Mouse (Mus musculus) heart, embryonic 10.5 days (tissue): Measurements from ENCODE around the gene Hspb3. TPM values are rescaled to one million over a fixed set of nuclear protein-coding genes. Genes with fewer than 3 reads are reported as not detected.

Experiments
- DNase-seq: peaks from one replicate; pipeline ENCODE4 v3.0.0-alpha.2; 2017; ENCODE audit warnings: low spot score
- H3K27ac ChIP-seq: fragments of 300-500 bp; sonication (generic); 2 replicates; pipeline ENCODE4 v1.5.1; 2016; ENCODE audit warnings: mild to moderate bottlenecking
- H3K27me3 ChIP-seq: fragments of 300-500 bp; sonication (generic); 2 replicates; pipeline ENCODE4 v1.6.1; 2016; ENCODE audit warnings: mild to moderate bottlenecking; ENCODE audit not compliant: poor library complexity, insufficient read depth, severe bottlenecking
- H3K36me3 ChIP-seq: fragments of 300-500 bp; sonication (generic); 2 replicates; pipeline ENCODE4 v1.6.1; 2016; ENCODE audit warnings: mild to moderate bottlenecking, moderate library complexity
- H3K4me1 ChIP-seq: fragments of 300-500 bp; sonication (generic); 2 replicates; pipeline ENCODE4 v1.6.1; 2016; ENCODE audit warnings: mild to moderate bottlenecking
- H3K4me3 ChIP-seq: fragments of 300-500 bp; sonication (generic); 2 replicates; pipeline ENCODE4 v1.5.1; 2016; ENCODE audit warnings: mild to moderate bottlenecking, moderate library complexity
- H3K9me3 ChIP-seq: fragments of 300-500 bp; sonication (generic); 2 replicates; pipeline ENCODE4 v1.6.1; 2016; ENCODE audit warnings: mild to moderate bottlenecking, moderate library complexity
- WGBS: fragments of 180-500 bp; shearing (Covaris S2); methylation state at CpG from one replicate; pipeline ENCODE4 v1.1.7; 2016; 5-methylcytosine and 5-hydroxymethylcytosine counted together
- polyA plus RNA-seq: library from polyadenylated mRNA; unstranded; fragments of >200 nt; fragmentation: Nextera tagmentation; extraction: Ambion mirVana; gene quantifications from 2 replicates; pipeline ENCODE4 v1.2.1, GENCODE M21; 2016

The Hspb3 gene
- polyA plus RNA-seq, 1 experiment from 2014 or later, result 42.9 TPM

GRCm38 (mm10) chr13:113627601-113628000, 35.9 kb downstream of the Hspb3 start:
- H3K27me3 ChIP-seq, result no peaks in the 10 kb centered on the region
- no peaks in the 10 kb centered on the region for H3K4me1 ChIP-seq
- 81% methylated on average over 8 of the region's 8 CpGs for WGBS
- no peaks in the 10 kb centered on the region for H3K36me3 ChIP-seq
- no peak for DNase-seq
- no peak overlapping the region for H3K27ac ChIP-seq
- no peaks in the 10 kb centered on the region for H3K9me3 ChIP-seq
- no peak overlapping the region for H3K4me3 ChIP-seq

GRCm38 (mm10) chr13:113622865-113623255, 40.6 kb downstream of the Hspb3 start:
- Histone ChIP-seq H3K27ac (no peak overlapping the region), H3K4me3 (no peak overlapping the region), H3K36me3 (no peaks in the 10 kb centered on the region), H3K9me3 (no peaks in the 10 kb centered on the region), H3K4me1 (peaks cover 10% of the 10 kb centered on the region), H3K27me3 (no peaks in the 10 kb centered on the region)
- DNase-seq, result no peak
- 75% methylated on average over 8 of the region's 8 CpGs for WGBS

- 50% methylated on average over 11 of the region's 11 CpGs for WGBS
- H3K4me3 ChIP-seq, result no peak overlapping the region
- H3K27me3 ChIP-seq, result no peaks in the 10 kb centered on the region
- no peaks in the 10 kb centered on the region for H3K36me3 ChIP-seq
- DNase-seq, result no peak
- H3K4me1 ChIP-seq, result peaks cover 16% of the 10 kb centered on the region
- H3K9me3 ChIP-seq, result no peaks in the 10 kb centered on the region
- H3K27ac ChIP-seq, result no peak overlapping the region
Observed at GRCm38 (mm10) chr13:113622122-113622864, 41.2 kb downstream of the Hspb3 start.

GRCm38 (mm10) chr13:113619003-113619402, 44.5 kb downstream of the Hspb3 start:
- H3K9me3 ChIP-seq, result no peaks in the 10 kb centered on the region
- DNase-seq, result no peak
- no peaks in the 10 kb centered on the region for H3K27me3 ChIP-seq
- peak overlapping the region; percentile 52; the same call in 1 of the 2 replicates for H3K27ac ChIP-seq
- H3K4me1 ChIP-seq, result peaks cover 49% of the 10 kb centered on the region
- 51% methylated on average over 9 of the region's 9 CpGs for WGBS
- peaks cover 6% of the 10 kb centered on the region; the same call in 1 of the 2 replicates for H3K36me3 ChIP-seq
- no peak overlapping the region for H3K4me3 ChIP-seq

- peak; percentile 94 for DNase-seq
- under 1% methylated on average over 116 of the region's 119 CpGs for WGBS
- Histone ChIP-seq H3K27ac (peak within 1 kb of the TSS; percentile 97), H3K9me3 (no peaks in the 10 kb centered on the region), H3K36me3 (peaks cover 6% of the 10 kb centered on the region; the same call in 1 of the 2 replicates), H3K27me3 (no peaks in the 10 kb centered on the region), H3K4me1 (peaks cover 57% of the 10 kb centered on the region), H3K4me3 (peak within 1 kb of the TSS; percentile 84)
Observed at GRCm38 (mm10) chr13:113617891-113618823, 45.3 kb downstream of the Hspb3 start, which contains the start of gene Snx18. Gene Snx18, minus strand, starts transcription at chr13:113618564.

GRCm38 (mm10) chr13:113617338-113617890, 46.1 kb downstream of the Hspb3 start:
- H3K27ac ChIP-seq, result peak overlapping the region; percentile 97
- WGBS, result 10% methylated on average over 47 of the region's 49 CpGs
- peaks cover 65% of the 10 kb centered on the region for H3K4me1 ChIP-seq
- H3K36me3 ChIP-seq, result peaks cover 10% of the 10 kb centered on the region; the same call in 1 of the 2 replicates
- H3K9me3 ChIP-seq, result no peaks in the 10 kb centered on the region
- H3K27me3 ChIP-seq, result no peaks in the 10 kb centered on the region
- peak; percentile 79 for DNase-seq
- H3K4me3 ChIP-seq, result peak overlapping the region; percentile 84

- Histone ChIP-seq H3K27ac (peak overlapping the region; percentile 97), H3K27me3 (no peaks in the 10 kb centered on the region), H3K36me3 (peaks cover 11% of the 10 kb centered on the region; the same call in 1 of the 2 replicates), H3K9me3 (no peaks in the 10 kb centered on the region), H3K4me1 (peaks cover 71% of the 10 kb centered on the region), H3K4me3 (peak overlapping the region; percentile 84)
- WGBS, result 53% methylated on average over 24 of the region's 24 CpGs
- no peak for DNase-seq
Observed at GRCm38 (mm10) chr13:113616751-113617337, 46.6 kb downstream of the Hspb3 start.

GRCm38 (mm10) chr13:113615971-113616671, 47.4 kb downstream of the Hspb3 start:
- Histone ChIP-seq H3K4me1 (peaks cover 78% of the 10 kb centered on the region), H3K27me3 (no peaks in the 10 kb centered on the region), H3K9me3 (no peaks in the 10 kb centered on the region), H3K4me3 (peak overlapping the region; percentile 84), H3K27ac (peak overlapping the region; percentile 97), H3K36me3 (peaks cover 11% of the 10 kb centered on the region; the same call in 1 of the 2 replicates)
- 14% methylated on average over 8 of the region's 8 CpGs for WGBS
- no peak for DNase-seq

- Histone ChIP-seq H3K27me3 (no peaks in the 10 kb centered on the region), H3K4me1 (peaks cover 84% of the 10 kb centered on the region), H3K4me3 (peak overlapping the region; percentile 84), H3K36me3 (peaks cover 11% of the 10 kb centered on the region; the same call in 1 of the 2 replicates), H3K27ac (peak overlapping the region; percentile 97), H3K9me3 (no peaks in the 10 kb centered on the region)
- DNase-seq, result no peak
- WGBS, result 4% methylated on average over 10 of the region's 10 CpGs
Observed at GRCm38 (mm10) chr13:113615546-113615941, 47.9 kb downstream of the Hspb3 start.

- 16% methylated on average over 24 of the region's 24 CpGs for WGBS
- peaks cover 89% of the 10 kb centered on the region for H3K4me1 ChIP-seq
Observed at GRCm38 (mm10) chr13:113614635-113615545, 48.6 kb downstream of the Hspb3 start.

GRCm38 (mm10) chr13:113613882-113614281, 49.6 kb downstream of the Hspb3 start:
- no peak for DNase-seq
- H3K27ac ChIP-seq, result peak overlapping the region; percentile 48; the same call in 1 of the 2 replicates
- no peaks in the 10 kb centered on the region for H3K9me3 ChIP-seq

More at GRCm38 (mm10) chr13:113614635-113615545, 48.6 kb downstream of the Hspb3 start:
- Histone ChIP-seq H3K9me3 (no peaks in the 10 kb centered on the region), H3K36me3 (peaks cover 11% of the 10 kb centered on the region; the same call in 1 of the 2 replicates), H3K4me3 (peak overlapping the region; percentile 84), H3K27me3 (no peaks in the 10 kb centered on the region), H3K27ac (peak overlapping the region; percentile 97)
- DNase-seq, result peak; percentile 92

More at GRCm38 (mm10) chr13:113613882-113614281, 49.6 kb downstream of the Hspb3 start:
- H3K27me3 ChIP-seq, result no peaks in the 10 kb centered on the region
- peaks cover 11% of the 10 kb centered on the region; the same call in 1 of the 2 replicates for H3K36me3 ChIP-seq
- 46% methylated on average over 10 of the region's 10 CpGs for WGBS
- peaks cover 90% of the 10 kb centered on the region for H3K4me1 ChIP-seq
- H3K4me3 ChIP-seq, result peak overlapping the region; percentile 84
